Mouse (Mus musculus) monocyte, adult 2 months (primary cell): ENCODE data around the gene Hnf1a.
A peak's percentile ranks its signal among the peaks of the same experiment; 100 is the strongest.
"Not testable (repeated sequence)": the region's sequence is repeated elsewhere in the genome, so short reads cannot be mapped to it uniquely, and the experiment has no call there.

Experiments
- DNase-seq, 2 experiments: peaks; one replicate each; pipeline ENCODE4 v3.0.0; 2022; ENCODE audit warnings: low spot score in 2 of 2, low read depth in 1 of 2

Hnf1a gene

DNA sequence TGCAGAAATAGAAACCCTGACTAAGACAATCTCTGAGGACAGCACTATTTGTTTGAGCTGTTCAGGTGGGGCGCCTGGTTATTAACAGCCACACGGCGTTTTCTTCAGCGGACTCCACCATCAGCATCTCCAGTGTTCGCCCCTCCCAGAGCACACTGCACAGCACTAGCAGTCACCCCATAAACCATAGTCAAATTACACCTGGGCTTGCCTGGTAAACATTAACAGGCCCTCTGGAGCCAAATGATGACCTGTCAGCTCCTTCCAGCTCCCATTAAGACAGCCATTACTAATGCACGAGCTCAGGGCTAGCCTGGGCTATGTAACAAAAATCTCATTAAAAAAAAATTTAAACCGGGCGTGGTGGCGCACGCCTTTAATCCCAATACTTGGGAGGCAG lies 25.8 kb downstream of the Hnf1a start:
- DNase-seq = no peak

DNA sequence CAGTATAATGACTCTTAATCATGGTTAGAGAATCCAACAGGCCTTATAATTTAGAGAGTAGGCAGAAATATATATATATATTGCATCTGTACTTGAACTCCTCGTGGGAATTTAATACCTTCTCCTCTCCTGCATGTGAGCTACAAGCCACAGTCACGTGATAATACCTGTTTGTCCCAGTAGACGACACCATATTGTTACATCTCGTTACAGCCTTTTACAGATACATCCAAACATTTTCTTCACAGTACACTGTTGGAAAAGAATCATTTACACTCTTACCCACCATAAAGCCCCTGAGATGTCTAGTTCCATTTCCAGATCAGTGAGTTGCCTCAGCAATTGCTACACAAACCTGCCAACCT lies 28.1 kb downstream of the Hnf1a start:
- no peak for DNase-seq

DNA sequence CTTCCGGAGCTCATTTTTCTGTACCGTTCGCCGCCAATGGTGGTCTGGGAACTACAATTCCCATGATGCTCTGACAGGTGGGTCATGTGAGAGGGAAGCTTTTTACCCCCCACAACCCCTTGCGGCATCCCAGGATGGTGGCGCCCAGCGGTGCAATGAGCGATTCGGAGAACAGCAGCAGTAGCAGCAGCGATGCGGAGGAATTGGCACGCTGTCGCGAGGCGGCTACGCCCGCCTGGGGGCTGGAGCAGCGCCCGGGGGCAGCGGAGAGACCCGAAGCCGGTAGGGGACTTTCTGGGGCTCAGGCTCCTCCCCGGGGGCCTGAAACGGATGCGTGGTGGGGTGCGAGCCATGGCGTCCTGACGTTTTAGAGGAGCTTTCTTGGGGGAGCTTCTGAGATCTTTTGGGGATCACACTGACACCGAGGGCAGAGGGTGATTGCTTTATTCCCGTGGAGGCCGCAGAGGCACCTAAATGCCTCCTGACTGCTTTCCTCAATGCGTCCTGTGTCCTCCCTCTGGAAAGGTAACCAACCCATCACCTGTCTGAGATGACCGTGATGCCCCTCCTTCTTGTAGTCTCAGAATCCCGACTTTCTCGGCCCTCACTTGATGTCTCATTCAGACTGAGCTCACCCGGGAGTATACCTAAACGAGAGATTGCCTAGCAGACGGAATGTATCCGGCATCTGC lies 28.7 kb downstream of the Hnf1a start, which contains the start of gene 2210016L21Rik:
Gene 2210016L21Rik, plus strand, starts transcription at position 85 of the 692 bp plus-strand sequence.
- peak; percentile 57 to 61 for DNase-seq

DNA sequence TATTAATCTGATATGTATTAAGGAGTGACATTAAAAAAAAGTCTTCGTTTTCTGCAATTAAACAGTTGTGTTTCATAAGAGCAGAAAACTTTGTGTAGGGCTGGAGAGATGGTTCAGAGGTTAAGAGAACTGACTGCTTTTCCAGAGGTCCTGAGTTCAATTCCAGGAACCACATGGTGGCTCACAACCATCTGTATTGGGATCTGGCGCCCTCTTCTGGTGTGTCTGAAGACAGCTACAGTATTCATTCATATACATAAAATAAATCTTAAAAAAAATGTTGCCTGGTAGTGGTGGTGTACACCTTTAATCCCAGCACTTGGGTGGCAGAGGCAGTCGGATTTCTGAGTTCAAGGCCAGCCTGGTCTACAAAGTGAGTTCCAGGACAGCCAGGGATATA lies 29.8 kb downstream of the Hnf1a start:
- DNase-seq = not testable (repeated sequence)

DNA sequence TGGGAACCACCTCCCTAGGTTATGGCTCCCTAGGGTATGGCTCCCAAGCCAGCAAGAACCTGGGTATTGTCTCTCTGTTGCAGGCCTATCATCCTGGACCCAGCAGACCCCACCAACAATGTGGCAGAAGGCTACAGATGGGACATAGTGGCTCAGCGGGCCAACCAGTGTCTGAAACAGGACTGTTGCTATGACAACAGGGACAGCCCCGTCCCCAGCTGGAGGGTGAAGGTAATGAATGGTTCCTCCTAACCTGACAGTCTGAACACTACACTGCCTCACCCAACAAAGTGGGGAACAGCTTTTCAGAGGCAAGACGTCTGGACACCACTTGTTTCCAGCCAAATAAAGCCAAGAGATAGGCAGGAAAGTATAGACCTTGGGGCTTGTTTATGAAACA lies 35.1 kb downstream of the Hnf1a start:
- no peak for DNase-seq

DNA sequence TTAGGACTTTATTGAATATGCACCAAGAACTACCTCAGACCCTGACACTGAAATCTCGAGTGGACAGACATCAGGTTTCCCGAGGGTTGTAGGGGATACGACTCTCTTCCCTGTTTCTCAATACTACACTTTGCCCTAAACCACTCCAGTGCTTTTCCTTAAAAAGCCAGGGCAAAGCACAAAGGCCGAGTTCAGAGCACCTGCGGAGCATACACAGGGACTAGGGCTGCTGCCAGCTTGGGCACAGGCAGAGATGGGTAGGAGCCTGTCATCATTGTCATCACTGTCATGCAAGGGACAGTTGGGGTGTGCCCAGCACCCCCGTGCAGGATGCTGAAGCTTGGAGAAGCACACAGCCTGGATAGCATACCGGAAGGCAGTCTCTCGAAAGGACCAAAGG lies 37.7 kb downstream of the Hnf1a start:
- DNase-seq = no peak

DNA sequence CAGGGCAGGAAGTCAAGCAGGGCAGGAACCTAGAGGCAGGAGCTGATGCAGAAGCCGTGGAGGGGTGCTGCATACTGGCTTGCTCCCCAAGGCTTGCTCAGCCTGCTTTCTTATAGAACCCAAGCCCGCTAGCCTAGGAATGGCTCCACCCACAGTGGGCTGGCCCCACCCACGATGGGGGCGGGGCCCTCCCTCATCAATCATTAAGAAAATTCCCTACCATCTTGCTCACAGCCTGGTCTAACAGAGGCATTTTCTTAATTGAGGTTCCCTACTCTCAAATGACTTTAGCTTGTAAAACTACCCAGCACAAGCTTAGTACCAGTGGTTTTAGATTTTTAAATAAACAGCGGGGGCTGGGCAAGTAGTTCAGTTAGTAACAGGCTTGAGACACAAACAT lies 39.3 kb downstream of the Hnf1a start:
- DNase-seq = no peak

DNA sequence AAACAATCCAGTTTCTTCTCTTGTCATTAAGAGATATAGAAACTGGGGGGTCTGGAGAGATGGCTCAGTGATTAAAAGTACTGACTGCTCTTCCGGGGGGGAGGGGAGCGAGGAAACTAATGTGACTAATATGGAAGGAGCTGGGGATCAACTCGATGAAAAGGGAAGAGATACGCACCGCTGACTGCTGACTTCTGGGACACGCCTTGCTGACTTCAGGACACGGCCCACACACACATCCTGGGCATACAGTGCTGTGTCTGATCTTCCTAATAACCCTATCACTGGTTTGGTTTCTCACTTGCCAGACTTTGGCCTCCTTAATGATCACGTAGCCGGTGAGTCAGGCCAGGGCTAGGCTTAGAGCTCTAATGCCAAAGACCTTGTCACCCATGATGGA lies 44.1 kb downstream of the Hnf1a start:
- no peak for DNase-seq

DNA sequence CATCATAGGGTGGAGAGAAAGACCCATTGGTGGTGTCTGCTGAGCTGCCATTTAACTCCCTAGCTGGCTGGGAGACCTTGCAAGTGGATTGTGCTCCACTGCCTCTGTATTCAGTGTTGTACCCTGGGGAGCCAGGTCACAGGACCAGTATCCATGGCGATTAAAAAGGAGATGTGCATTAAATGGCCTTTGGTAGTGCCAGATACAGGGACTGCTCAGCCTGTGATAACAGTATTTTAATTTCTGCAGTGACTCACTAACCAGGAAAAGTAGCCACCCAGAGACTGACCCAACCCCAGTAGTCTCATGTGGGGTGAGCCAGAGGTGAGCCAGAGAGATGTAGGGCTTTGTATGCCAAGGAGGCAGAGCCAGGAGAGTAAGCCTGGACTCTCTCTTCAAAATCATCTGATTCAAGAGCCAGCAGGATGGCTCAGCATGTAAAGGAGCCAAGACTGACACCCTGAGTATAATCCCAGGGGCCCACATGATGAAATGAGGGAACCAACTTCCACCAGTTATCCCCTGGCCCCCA lies 44.7 kb downstream of the Hnf1a start:
- no peak for DNase-seq

DNA sequence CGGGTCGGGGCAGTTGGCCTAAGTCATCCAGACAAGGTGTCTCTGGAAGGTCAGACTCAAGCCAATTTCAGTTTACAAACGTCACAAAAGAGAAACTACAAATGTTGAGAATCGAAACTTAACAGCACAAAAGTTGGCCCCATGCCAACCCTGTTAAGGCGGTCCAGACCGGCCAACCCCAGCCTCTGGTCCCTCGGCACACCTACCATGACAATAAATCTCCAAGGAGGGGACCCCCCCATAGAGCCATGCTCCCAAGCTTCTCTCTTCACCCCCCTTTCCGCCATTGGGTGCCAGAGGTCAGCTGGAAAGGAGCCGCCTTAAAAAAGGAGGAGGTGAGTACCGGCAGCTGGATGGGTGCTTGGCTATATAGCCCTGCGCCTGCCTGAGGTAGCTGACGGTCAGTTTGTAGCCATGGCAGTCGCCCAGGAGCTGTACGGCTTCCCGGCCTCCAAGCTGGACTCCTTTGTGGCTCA lies 47.9 kb downstream of the Hnf1a start, which contains the start of gene Oasl1:
Gene Oasl1, plus strand, starts transcription at position 243 of the 476 bp plus-strand sequence.
- peak in 1 of 2 experiments; percentile 62 for DNase-seq

DNA sequence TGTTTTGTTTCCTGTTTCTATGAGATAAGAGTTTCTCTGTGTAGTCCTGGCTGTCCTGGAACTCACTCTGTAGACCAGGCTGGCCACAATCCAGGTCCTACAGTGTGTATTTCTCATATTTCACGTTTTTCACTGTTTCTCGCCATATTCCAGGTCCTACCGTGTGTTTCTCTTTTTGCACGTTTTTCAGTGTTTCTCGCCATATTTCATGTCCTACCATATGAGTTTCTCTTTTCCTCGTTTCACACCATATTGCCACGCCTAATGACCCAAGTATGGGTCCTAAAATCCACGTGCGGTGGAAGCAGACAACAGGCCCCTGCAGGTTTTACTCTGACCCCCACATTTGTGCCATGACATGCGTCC lies 48.5 kb downstream of the Hnf1a start:
- DNase-seq = no peak

DNA sequence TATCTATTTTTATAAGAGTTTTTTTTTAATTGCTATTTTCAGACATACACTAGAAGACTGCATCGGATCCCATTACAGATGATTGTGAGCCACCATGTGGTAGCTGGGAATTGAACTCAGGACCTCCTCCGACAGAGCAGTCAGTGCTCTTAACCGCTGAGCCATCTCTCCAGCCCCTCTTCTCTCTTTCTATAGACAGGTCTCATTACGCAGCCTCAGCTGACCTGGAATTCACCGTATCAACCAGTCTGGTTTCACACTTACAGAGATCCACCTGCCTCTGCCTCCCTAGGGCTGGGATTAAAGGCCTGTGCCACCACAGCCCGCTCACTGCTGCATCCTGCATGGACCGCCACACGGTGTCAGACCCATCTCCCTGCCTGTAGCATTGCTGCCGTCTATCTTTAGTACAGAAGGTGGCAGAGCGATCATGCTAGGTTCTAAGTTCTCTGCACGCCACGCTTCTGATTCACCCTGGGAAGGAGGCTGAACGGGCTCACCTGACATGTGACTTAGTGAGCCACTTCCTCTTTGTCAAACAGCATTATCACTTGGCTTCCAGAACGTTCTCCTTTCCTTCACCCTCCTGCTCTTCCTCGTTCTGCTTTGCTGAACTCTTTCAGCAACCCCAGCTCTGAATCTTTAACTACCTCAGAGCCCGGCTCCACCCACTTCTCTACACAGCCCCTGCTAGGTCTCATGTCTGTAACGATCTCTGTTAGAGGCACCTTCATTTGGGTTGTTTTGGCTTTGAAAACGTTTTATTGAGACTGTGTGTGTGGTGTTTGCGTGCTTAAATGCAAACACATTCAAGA lies 49.1 kb downstream of the Hnf1a start:
- DNase-seq = peak; percentile 72

DNA sequence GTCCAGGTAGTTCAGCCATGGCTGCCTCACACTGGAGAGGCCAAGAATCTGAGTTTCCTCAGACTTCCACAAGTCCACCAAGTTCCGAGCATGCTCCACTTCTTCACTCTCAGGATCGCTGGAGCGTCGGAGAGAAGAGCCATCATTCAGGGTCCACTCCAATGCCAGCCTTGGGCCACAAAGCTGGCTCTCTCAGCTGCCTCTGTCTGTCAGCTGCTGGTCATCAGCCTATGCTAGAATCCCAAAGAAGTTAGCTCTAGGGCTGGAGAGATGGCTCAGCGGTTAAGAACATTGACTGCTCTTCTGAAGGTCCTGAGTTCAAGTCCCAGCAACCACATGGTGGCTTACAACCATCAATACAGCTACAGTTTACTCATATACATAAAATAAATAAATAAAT lies 53.5 kb downstream of the Hnf1a start:
- not testable (repeated sequence) for DNase-seq

DNA sequence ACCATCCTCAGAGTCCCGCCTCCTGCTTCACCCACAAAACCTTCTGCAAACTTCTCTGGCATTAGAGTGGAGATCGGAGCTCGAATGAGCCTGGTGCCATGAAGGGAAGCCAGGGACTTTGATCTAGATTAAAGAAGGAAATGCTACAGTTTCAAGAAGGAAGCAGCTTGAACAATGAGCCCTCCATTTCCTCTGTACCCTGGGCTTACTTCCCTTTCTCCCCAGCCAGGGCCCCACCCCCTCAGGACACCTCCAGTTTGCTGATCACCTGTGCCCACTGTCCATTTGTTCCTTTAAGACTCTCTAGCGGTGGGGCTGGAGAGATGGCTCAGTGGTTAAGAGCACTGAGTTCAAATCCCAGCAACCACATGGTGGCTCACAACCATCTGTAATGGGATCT lies 54.1 kb downstream of the Hnf1a start:
- DNase-seq = peak in 1 of 2 experiments; percentile 11

DNA sequence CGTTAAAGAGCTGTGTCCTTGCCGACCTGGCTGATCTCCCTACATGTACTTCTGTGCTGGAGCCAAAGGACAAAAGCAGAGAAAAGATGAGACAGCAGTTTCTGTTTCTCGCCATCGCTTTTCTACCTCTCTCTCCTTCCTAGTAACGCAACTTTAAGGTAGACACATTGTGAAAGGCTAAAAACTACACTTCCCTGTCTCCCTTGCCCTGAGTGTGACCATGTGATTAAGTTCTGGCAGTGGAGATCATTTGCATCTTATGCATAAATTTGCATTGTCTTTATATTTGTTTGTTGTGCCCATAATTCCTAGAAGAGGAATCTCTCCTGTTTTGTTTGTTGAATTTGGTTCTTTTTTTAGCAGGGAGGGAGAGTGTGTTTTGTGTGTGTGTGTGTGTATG lies 55.0 kb downstream of the Hnf1a start:
- no peak for DNase-seq

DNA sequence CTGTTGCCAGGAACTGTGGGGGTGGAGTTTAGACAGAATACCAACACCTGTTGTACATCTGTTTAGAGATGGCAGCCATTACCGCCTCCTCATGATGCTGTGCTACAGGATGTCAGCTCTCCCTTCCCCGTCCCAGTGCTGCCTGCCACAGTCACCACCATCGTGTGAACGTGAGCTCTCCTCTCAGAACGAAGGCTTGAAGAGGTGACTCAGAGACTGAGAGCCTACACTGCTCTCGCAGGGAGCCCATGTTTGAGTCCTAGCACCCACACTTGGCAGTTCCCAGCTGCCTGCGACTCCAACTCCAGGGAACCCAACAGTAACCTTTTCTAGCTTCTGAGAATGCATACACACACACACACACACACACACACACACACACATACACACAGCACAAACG lies 56.0 kb downstream of the Hnf1a start:
- no peak for DNase-seq

DNA sequence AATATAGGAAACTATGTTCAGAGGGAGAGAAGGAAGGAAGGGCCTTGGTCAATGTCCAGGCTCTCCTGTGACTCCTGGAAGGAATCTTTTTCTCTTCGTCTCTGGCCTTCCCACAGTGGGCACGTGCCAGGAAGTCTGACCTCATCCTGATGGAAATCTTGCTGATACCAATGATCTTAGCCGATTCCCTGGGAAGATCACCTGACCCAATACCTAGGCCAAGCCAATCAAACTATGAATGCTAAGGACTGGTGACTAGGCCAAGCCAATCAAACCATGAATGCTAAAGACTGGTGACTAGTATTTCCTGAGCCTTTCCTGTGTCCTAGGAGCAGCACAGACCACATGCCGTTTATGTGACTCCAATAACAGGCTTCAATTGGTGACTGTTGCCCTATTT lies 57.2 kb downstream of the Hnf1a start:
- no peak for DNase-seq

DNA sequence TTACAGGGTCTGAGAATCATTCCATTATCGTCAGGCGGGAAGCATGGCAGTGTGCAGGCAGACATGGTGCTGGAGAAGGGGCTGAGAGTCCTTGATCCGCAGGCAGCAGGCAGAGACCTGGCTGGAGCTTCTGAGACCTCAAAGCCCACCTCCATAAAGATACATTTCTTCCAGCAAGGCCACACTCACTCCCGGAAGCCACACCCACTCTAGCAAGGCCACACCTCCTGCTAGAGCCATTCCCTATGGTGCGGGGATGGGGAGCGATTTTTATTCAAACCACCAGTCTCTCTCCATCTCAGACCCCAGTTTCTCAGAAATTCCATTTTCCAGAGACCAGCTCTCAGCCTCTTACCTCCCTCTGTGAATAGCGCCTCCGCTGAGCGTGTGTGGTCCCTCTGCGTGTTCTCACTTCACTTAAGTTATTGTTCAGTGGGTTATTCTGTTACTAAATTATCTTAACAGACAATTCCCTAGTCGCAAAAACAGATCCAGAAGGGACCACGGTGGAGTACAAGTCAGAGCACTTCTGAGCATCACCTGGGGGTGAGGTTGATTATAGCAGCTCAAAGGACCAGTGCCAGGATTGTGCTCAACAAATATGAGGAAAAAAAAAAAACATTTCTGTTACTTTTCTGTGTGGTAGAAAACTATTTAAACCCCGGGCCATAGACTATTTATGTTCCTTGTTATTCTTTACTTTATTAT lies 62.1 kb downstream of the Hnf1a start:
- no peak for DNase-seq

DNA sequence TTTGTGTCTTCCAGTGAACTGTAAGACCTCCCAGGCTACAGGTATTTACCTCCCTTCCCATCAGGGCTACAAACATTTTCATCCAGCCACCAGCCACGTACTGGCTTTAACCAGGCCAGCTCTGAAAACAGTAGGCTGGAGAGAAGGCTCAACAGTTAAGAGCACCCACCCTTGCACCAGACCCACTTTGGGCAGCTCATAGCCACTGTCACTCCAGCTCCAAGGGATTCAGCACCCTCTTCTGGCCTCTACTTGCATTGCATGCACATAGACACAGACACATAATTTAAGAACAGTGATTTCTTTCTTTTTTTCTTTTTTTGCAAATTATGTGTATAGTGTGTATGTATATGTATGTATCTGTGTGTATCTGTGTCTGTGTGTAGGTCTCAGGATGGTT lies 68.5 kb downstream of the Hnf1a start:
- no peak for DNase-seq
